Mouse (Mus musculus) G1E (cell line): ENCODE measurements around the gene Med27.

Experiments
- CTCF ChIP-seq: IDR thresholded peaks from 2 replicates; pipeline ENCODE4 v1.5.1; 2012; ENCODE audit warnings: low read depth, low read length, inconsistent platforms, mixed read lengths
- POLR2AphosphoS5 ChIP-seq: IDR thresholded peaks from 2 replicates; pipeline ENCODE4 v1.6.1; 2012; ENCODE audit warnings: low read depth, low read length, inconsistent platforms; ENCODE audit not compliant: insufficient replicate concordance
- TAL1 ChIP-seq: conservative IDR thresholded peaks from 2 replicates; pipeline ENCODE4 v1.6.1; 2012; ENCODE audit warnings: low read depth, low read length, inconsistent platforms, mixed read lengths

DNA sequence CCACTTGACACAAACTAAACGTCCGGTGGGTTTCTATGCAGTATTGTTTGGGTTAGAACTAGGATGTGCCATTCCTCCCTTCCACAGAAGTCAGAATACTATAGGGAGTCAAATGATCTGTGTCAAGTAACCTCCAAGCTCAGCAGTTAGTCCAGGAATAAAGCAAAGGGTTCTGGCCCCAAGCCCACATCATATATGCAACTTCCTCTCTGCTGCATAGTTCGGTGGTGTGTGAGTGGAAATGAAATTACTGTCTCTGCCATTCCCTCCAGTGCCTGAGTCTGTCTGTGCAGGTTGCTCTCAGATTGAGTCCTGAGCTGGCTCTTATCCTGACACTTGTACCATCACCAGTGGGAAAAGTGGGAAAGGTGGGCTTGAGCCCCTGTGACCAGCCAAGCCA is 65.8 kb downstream of the Med27 start:
- TF ChIP-seq CTCF = no peak
- no peak for TF ChIP-seq POLR2AphosphoS5
- no peak for TF ChIP-seq TAL1
